Mouse (Mus musculus) kidney, postnatal 36 days (tissue): ENCODE results near the gene Muc1.

Source experiments
- DNase-seq, 2 experiments: peaks; one replicate each; pipeline ENCODE4 v3.0.0; 2021 to 2022; ENCODE audit warnings: mixed read lengths in 2 of 2

Muc1 gene

GRCm38 (mm10) chr3:89237682-89238081, 8.8 kb downstream of the Muc1 start:
- DNase-seq: no peak

- DNase-seq: peak in 1 of 2 experiments; percentile 53
Measured at GRCm38 (mm10) chr3:89238494-89238893, 9.6 kb downstream of the Muc1 start.

- peak; percentile 71 to 87 for DNase-seq
Measured at GRCm38 (mm10) chr3:89242331-89242895, 13.6 kb downstream of the Muc1 start.

- peak; percentile 64 to 79 for DNase-seq
Measured at GRCm38 (mm10) chr3:89243609-89244008, 14.8 kb downstream of the Muc1 start.

- peak; percentile 62 to 79 for DNase-seq
Measured at GRCm38 (mm10) chr3:89244158-89244981, 15.5 kb downstream of the Muc1 start.

- peak in 1 of 2 experiments; percentile 43 for DNase-seq
Measured at GRCm38 (mm10) chr3:89244982-89245687, 16.3 kb downstream of the Muc1 start.

GRCm38 (mm10) chr3:89245688-89246171, 16.9 kb downstream of the Muc1 start, which contains the start of gene Krtcap2:
Krtcap2 (plus strand) TSS chr3:89245966.
- DNase-seq: peak in 1 of 2 experiments; percentile 35

- DNase-seq: peak; percentile 92 to 93
Measured at GRCm38 (mm10) chr3:89246261-89247100, 17.6 kb downstream of the Muc1 start, which contains the start of gene Trim46. Trim46 (minus strand) TSS chr3:89246309.

GRCm38 (mm10) chr3:89247466-89247865, 18.6 kb downstream of the Muc1 start:
- no peak for DNase-seq

GRCm38 (mm10) chr3:89250435-89251040, 21.7 kb downstream of the Muc1 start:
- peak; percentile 88 to 91 for DNase-seq

GRCm38 (mm10) chr3:89251365-89251895, 22.6 kb downstream of the Muc1 start:
- peak; percentile 84 to 88 for DNase-seq

- no peak for DNase-seq
Measured at GRCm38 (mm10) chr3:89254994-89255393, 26.1 kb downstream of the Muc1 start.

GRCm38 (mm10) chr3:89256177-89256576, 27.3 kb downstream of the Muc1 start:
- no peak for DNase-seq

- DNase-seq: no peak
Measured at GRCm38 (mm10) chr3:89259076-89259475, 30.2 kb downstream of the Muc1 start, which contains the start of gene Dpm3. Dpm3 (plus strand) TSS chr3:89259358.

GRCm38 (mm10) chr3:89260211-89260610, 31.4 kb downstream of the Muc1 start:
- DNase-seq: no peak

- peak; percentile 46 to 62 for DNase-seq
Measured at GRCm38 (mm10) chr3:89262417-89262816, 33.6 kb downstream of the Muc1 start.

GRCm38 (mm10) chr3:89266439-89266893, 37.6 kb downstream of the Muc1 start:
- peak; percentile 87 for DNase-seq

- no peak for DNase-seq
Measured at GRCm38 (mm10) chr3:89268916-89269315, 40.1 kb downstream of the Muc1 start.

GRCm38 (mm10) chr3:89270051-89270755, 41.3 kb downstream of the Muc1 start, which contains the start of gene Slc50a1:
Slc50a1 (minus strand) TSS chr3:89270570.
- DNase-seq: peak; percentile 89 to 95

- peak in 1 of 2 experiments; percentile 51 for DNase-seq
Measured at GRCm38 (mm10) chr3:89270891-89271290, 42.0 kb downstream of the Muc1 start.
